Mouse (Mus musculus): ENCODE measurements at regions not wholly inside any gene's neighbourhood (a gene's known extent, or its start where the extent isn't known, plus 50 kb on each side); places are given as distances from the start of the nearest gene placed in this dataset.

- DNase-seq (ENCODE audit: low spot score in 2 of 2), result no peak
These were observed 198.6 kb upstream of the Tprg start for GRCm38 (mm10) chr16:25087741-25088648.

GRCm38 (mm10) chr16:25088649-25089019 lies 198.0 kb upstream of the Tprg start:
- DNase-seq (ENCODE audit: low spot score in 2 of 2), result no peak

GRCm38 (mm10) chr16:25104165-25104564 lies 182.5 kb upstream of the Tprg start:
- DNase-seq (ENCODE audit: low spot score in 2 of 2), result no peak

GRCm38 (mm10) chr16:25104603-25105002 lies 182.0 kb upstream of the Tprg start:
- DNase-seq (ENCODE audit: low spot score in 2 of 2), result peak; percentile 20 to 28

GRCm38 (mm10) chr16:25140164-25140563 lies 146.5 kb upstream of the Tprg start:
- peak; percentile 23 to 26 for DNase-seq (ENCODE audit: low spot score in 2 of 2)

- DNase-seq (ENCODE audit: low spot score in 2 of 2), result no peak
These were observed 139.1 kb upstream of the Tprg start for GRCm38 (mm10) chr16:25147486-25147885.

GRCm38 (mm10) chr16:25149186-25149585 lies 137.4 kb upstream of the Tprg start:
- no peak for DNase-seq (ENCODE audit: low spot score in 2 of 2)

- no peak for DNase-seq (ENCODE audit: low spot score in 2 of 2)
These were observed 109.7 kb upstream of the Tprg start for GRCm38 (mm10) chr16:25176870-25177269.

GRCm38 (mm10) chr16:25178055-25178454 lies 108.6 kb upstream of the Tprg start:
- DNase-seq (ENCODE audit: low spot score in 2 of 2), result no peak

GRCm38 (mm10) chr16:25181939-25182338 lies 104.7 kb upstream of the Tprg start:
- peak in 1 of 2 experiments; percentile 22 for DNase-seq (ENCODE audit: low spot score in 2 of 2)

- DNase-seq (ENCODE audit: low spot score in 2 of 2), result no peak
These were observed 89.5 kb upstream of the Tprg start for GRCm38 (mm10) chr16:25197079-25197478.

GRCm38 (mm10) chr16:25198844-25199243 lies 87.8 kb upstream of the Tprg start:
- DNase-seq (ENCODE audit: low spot score in 2 of 2), result no peak

- no peak for DNase-seq (ENCODE audit: low spot score in 2 of 2)
These were observed 86.6 kb upstream of the Tprg start for GRCm38 (mm10) chr16:25199984-25200383.

- DNase-seq (ENCODE audit: low spot score in 2 of 2), result no peak
These were observed 85.4 kb upstream of the Tprg start for GRCm38 (mm10) chr16:25201094-25201770.

- no peak for DNase-seq (ENCODE audit: low spot score in 2 of 2)
These were observed 73.4 kb upstream of the Tprg start for GRCm38 (mm10) chr16:25213250-25213649.

- DNase-seq (ENCODE audit: low spot score in 2 of 2), result no peak
These were observed 66.1 kb upstream of the Tprg start for GRCm38 (mm10) chr16:25220552-25220951.

- no peak for DNase-seq (ENCODE audit: low spot score in 2 of 2)
These were observed 61.8 kb upstream of the Tprg start for GRCm38 (mm10) chr16:25224801-25225200.
